Mouse (Mus musculus): Measurements from ENCODE around the gene Serp1.

The Serp1 gene

GRCm38 (mm10) chr3:58525652-58526407, at the start of gene Serp1, which contains the start of gene Eif2a:
Serp1 (minus strand) TSS chr3:58525892.
Eif2a (plus strand) TSS chr3:58525821.
- in situ Hi-C loops (cut with MseI, MboI): no loop called here

GRCm38 (mm10) chr3:58570821-58571220, 45.1 kb upstream of the Serp1 start:
- in situ Hi-C loops (cut with MseI, MboI): no loop called here

GRCm38 (mm10) chr3:58561437-58561836, 35.7 kb upstream of the Serp1 start:
- in situ Hi-C loops (cut with MseI, MboI): no loop called here

GRCm38 (mm10) chr3:58559887-58560286, 34.2 kb upstream of the Serp1 start:
- in situ Hi-C loops (cut with MseI, MboI): no loop called here

DNA sequence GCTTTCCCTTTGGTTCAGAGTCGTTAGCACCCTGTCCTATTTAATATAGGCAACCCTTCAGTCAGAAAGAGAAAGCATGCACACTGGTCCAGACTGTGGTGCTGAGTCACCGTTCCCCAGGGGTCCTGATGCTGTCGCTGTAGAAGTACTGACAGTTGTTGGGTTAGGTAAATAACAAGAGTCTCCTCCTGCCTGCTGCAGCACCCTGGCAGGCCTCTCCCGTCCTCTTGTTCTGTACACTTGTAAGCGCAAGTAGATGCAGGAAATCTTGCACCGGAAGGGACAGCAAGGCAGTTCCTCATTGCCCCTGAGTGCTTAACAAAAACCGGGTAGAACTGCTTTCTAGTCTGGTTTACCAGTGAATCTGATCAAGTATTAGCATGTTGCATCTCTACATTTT, 31.0 kb upstream of the Serp1 start:
- in situ Hi-C loops (cut with MseI, MboI): no loop called here

DNA sequence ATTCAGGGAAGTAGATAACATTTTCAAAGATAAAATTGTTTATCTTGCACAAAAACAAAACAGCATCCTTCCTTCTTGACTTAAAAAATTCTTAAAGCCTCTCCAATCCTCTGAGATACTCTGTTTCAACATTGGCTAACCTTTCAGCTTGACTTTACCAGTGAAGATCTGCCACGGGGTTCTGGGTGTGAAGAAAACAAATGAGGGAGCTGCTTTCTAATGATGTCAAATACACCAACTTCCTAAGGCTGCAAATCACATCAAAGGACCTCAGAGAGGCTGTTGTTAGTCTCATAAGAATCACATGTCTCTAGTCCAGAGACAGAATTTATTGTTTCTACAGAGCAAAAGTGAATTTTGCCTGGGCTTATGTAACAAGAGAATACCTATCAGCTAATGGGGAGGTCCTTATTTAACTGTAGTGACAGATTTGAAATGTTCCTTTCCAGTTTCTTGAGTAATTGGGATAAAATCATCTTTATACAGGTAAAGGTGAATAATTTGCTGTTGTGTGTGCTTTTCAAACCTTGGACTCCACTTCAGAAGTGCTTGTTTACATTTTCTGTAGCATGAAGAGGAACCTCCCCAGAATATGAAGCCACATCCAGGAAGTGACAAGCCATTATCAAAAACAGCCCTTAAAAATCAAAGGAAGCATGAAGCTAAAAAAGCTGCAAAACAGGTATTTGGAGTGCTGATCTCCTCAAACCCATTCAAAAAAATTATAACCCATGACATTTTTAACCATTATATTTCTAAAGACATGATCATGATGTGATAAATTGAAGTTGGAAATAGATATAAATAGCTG, 26.5 kb upstream of the Serp1 start:
- in situ Hi-C loops (cut with MseI, MboI): no loop called here

GRCm38 (mm10) chr3:58536573-58536972, 10.9 kb upstream of the Serp1 start:
- in situ Hi-C loops (cut with MseI, MboI): no loop called here

DNA sequence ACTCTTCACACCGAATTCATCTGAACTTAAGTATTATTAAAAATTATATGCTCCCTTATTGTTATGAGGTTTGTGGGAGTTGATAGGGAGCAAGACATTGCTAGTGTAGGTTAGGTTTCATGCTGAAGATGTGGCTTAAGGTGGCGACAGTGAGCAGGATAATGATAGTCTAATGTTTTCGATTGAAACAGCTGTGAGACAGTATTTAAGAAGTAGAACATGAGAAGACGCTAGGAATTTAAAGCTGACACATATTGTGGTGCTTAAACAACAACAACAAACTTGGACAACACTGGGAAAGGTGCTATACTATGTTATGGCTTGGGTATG, 681 bp upstream of the Serp1 start:
- in situ Hi-C loops (cut with MseI, MboI): no loop called here

DNA sequence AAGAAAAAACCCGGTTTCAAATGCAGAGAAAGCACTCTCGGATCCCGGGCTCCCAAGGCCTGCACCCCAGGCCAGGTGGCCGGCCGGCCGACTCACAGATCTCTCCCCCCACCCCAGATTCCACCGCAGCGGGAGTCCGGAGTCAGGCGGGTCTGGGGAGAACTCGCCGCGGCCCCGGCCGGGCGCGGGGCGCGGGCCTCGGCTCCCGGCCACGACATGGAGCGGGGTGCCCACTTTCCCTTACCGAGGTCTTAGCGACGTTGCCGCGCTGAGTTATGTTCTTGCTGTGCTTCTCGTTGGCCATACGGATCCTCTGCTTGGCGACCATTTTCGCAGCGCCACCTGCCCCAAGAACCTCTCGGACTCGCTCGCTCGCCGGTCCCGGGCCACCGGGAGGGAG, 526 bp downstream of the Serp1 start:
- in situ Hi-C loops (cut with MseI, MboI): no loop called here

- in situ Hi-C loops (cut with MseI, MboI): no loop called here
These were observed 1.4 kb downstream of the Serp1 start for GRCm38 (mm10) chr3:58524246-58524645.

GRCm38 (mm10) chr3:58523386-58523785, 2.3 kb downstream of the Serp1 start:
- in situ Hi-C loops (cut with MseI, MboI): no loop called here

- in situ Hi-C loops (cut with MseI, MboI): no loop called here
These were observed 4.3 kb downstream of the Serp1 start for GRCm38 (mm10) chr3:58521361-58521760.

GRCm38 (mm10) chr3:58520286-58520685, 5.4 kb downstream of the Serp1 start:
- in situ Hi-C loops (cut with MseI, MboI): no loop called here

GRCm38 (mm10) chr3:58519536-58519935, 6.2 kb downstream of the Serp1 start:
- in situ Hi-C loops (cut with MseI, MboI): no loop called here

DNA sequence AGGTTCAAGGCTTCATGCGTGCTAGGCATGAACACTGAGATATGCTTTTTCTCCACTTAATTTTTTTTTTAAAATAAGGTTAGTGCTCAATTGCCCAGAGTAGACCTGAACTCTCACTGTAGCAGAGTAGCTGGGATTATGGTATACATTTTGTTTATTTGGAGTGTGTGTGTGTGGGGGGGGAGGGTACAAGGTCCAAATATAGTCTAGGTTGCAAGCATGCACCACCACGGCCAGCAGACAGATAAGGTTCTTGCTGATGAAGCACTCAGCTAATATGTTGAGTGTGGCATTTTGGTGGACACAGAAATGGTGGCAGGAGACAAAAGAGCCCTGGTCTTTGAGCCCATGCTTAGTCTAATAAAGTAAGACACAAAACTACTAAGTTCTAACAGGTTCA, 6.7 kb downstream of the Serp1 start:
- in situ Hi-C loops (cut with MseI, MboI): no loop called here

- in situ Hi-C loops (cut with MseI, MboI): no loop called here
These were observed 7.9 kb downstream of the Serp1 start for GRCm38 (mm10) chr3:58517800-58518199.

DNA sequence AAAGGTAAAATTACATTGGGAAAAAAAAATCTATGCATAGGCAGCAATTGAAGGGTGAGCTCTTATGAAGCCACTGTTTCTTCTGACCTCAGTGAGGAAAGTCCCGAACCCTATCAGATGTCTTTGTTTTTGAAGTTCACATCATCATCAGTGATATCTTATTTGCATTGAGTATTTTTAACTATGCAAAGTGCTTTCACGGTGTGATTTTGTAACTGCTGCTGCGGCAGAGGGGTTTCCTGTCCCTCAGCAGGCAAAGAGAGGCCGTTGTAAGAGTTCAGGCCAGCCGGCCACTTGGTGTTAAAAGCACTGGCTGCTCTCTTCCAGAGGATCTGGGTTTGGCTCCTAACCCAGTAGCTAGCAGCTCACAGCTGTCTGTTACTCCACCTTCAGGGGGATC, 8.4 kb downstream of the Serp1 start:
- in situ Hi-C loops (cut with MseI, MboI): no loop called here

GRCm38 (mm10) chr3:58516602-58516976, 9.1 kb downstream of the Serp1 start:
- in situ Hi-C loops (cut with MseI, MboI): no loop called here

DNA sequence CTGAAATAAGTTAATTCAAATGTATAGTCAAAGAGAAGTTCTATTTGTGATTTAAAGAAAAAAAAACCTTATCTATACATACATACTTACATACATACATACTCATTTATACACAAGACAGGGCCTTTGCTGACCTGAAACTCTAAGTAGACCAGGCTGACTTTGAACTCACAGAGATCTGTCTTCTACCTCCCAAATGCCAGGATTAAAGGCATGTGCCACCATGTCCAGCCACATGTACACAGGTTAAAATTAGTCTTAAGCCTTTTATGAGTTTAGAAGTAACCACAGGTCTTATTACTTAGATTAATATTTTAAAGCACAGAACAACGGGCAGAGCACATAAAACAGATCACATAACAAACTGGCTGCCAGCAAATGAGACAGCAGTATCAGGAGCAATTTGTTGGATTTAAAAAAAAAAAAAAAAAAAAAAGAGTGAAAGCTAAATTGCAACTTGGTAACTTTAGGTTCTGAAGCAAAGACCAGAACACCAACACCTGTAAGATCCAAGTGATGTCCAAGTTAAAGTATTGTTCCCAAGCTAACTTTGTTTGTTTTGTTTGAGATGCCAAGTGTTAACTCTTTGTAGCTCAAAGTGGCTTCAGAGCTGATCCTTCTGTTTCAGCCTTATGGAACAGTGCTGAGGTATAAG, 9.6 kb downstream of the Serp1 start:
- in situ Hi-C loops (cut with MseI, MboI): no loop called here

DNA sequence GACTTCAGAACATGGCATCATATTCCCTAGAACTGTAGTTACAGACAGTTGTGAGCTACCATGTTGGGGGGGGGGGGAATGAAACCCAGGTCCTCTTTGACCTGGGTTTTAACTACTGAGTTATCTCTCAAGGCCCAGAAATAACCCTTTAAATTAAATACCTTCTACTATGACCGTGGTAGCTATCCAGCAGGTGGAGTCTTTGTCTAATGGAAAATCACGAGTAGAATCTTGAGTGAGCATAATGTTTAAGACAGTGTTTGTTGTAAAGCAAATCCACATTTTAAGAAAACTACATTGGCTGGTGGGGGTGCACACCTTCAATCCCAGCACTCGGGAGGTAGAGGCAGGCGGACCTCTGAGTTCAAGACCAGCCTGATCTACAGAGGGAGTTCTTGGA, 12.2 kb downstream of the Serp1 start:
- in situ Hi-C loops (cut with MseI, MboI): no loop called here

- in situ Hi-C loops (cut with MseI, MboI): no loop called here
These were observed 13.0 kb downstream of the Serp1 start for GRCm38 (mm10) chr3:58512740-58513139.

DNA sequence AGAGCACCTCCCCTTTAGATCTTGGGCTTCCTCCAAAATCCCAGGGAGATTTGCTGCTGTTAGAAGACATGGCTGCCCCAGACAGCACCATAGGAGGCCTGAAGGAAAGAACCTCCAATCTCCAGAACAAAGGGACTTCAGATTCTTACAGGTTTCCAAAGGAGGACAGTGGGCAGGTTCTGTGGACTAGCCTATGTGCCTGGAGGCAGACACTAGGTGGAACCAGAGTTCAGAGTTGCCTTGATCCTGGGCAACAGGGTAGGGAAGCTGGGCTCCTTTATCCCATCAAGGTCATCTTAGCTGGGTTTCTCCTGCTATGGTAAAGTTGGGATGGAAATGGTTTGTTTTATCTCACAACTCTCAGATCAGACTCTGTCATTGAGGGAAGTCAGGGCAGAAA, 14.1 kb downstream of the Serp1 start:
- in situ Hi-C loops (cut with MseI, MboI): no loop called here
